Mouse (Mus musculus): ENCODE measurements around the gene Plxna4. TPM values are rescaled to one million over a fixed set of nuclear protein-coding genes. Genes with fewer than 3 reads are reported as not detected.
A peak's percentile ranks its signal among the peaks of the same experiment; 100 is the strongest.

Plxna4 gene
- polyA plus RNA-seq, 1 experiment from 2014 or later, result 9.5 TPM

DNA sequence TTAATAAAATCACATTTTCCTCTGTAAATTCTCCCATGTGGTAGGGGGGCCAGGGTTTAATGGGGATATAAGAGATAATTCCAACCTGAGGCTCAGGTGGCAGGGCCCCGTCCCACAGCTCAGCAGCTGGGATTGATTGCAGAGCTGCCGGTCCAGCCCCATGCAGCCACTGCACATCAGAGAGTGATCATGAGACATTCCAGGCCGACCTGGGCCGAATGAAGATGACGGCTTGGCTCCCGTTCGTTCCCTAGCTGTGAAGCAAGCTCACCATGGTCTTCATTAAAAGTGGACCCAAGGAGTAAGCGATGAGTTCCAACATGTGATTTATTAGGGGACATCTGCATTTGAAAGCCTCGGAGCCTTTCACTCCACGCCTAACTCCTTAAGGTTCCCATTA, 206.5 kb downstream of the Plxna4 start:
- Histone ChIP-seq H3K9ac (no peak overlapping the region), H3K4me1 (replicated peaks) (peaks cover 52% of the 10 kb centered on the region), H3K27me3 (replicated peaks) (no peaks in the 10 kb centered on the region), H3K4me2 (no peak overlapping the region), H3K9me3 (replicated peaks) (no peaks in the 10 kb centered on the region), H3K4me3 (no peak overlapping the region), H3K27ac (ENCODE audit: poor library complexity, severe bottlenecking) (no peak overlapping the region), H3K36me3 (no peaks in the 10 kb centered on the region)
- no peak for ATAC-seq (ENCODE audit: insufficient number of reproducible peaks, low FRiP score)
- 47% methylated on average over 10 of the region's 10 CpGs for WGBS

DNA sequence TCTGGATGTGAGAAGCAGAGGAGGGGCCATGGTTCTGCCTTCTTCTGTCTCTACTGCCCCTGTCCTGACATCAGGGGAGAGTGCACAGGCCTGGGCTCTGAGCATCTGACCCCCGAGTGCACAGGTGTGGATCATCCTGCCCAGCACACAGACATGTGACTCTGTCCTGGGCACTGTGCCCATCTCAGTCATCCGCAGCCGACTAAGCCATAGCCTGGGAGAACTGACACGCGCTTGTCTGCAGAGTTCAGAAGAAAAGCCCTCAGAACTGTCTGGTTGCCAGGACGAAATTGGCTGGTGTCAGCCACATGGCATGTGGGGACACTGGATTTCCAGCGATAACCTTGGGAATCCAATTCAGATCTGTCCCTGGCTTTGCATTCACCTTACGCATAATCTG, 210.8 kb downstream of the Plxna4 start:
- Histone ChIP-seq H3K9me3 (replicated peaks) (no peaks in the 10 kb centered on the region), H3K27ac (ENCODE audit: poor library complexity, severe bottlenecking) (no peak overlapping the region), H3K9ac (no peak overlapping the region), H3K36me3 (peaks cover 4% of the 10 kb centered on the region; the same call in 1 of the 2 replicates), H3K4me3 (no peak overlapping the region), H3K27me3 (replicated peaks) (no peaks in the 10 kb centered on the region), H3K4me2 (no peak overlapping the region), H3K4me1 (replicated peaks) (peaks cover 38% of the 10 kb centered on the region)
- ATAC-seq (ENCODE audit: insufficient number of reproducible peaks, low FRiP score), result peak; percentile 66
- 68% methylated on average over 8 of the region's 8 CpGs for whole genome bisulfite sequencing

DNA sequence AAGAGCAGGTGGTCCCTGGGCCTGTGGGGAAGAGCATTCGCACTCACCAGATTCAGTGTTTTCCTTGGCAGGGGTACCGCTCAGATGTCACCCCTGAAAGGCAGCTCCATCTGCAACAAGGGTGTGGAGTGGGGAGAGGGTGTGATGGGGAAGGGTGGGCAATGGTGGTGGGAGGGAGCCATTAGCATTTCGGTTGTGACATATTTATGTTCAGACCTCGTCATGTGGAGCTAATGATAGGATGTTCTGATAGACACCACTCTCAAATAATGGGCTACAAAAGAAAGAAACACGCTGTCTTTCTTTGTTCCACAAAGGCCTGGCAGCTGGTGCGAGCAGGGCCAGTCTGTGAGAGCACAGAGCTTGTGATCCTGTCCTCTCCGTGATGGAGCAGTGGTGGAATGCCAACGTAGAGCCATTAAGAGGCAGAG, 214.0 kb downstream of the Plxna4 start:
- Histone ChIP-seq H3K4me3 (no peak overlapping the region), H3K4me1 (replicated peaks) (peaks cover 40% of the 10 kb centered on the region), H3K4me2 (no peak overlapping the region), H3K27ac (ENCODE audit: poor library complexity, severe bottlenecking) (no peak overlapping the region), H3K27me3 (replicated peaks) (no peaks in the 10 kb centered on the region), H3K9me3 (replicated peaks) (no peaks in the 10 kb centered on the region), H3K9ac (no peak overlapping the region), H3K36me3 (peaks cover 4% of the 10 kb centered on the region; the same call in 1 of the 2 replicates)
- WGBS, result 87% methylated on average over 8 of the region's 8 CpGs
- no peak for ATAC-seq (ENCODE audit: insufficient number of reproducible peaks, low FRiP score)

DNA sequence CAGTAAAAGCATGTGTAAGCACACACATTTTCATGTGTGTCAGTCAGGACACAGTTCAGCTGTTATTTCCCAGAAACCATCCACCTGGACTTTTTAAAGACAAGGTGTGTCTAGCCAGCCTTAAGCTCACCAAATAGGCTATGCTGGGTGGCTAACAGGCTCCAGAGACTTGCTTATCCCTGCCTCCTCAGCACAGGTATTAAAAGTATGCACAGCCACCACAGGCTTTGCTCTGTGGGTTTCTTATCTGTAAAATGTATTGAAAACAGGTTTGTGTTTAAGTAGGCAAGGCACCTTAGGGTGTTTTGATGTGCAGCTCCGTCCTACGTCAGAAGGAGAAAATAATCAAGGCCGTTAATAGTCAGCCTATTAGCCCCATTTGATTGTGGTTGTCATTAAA, 218.9 kb downstream of the Plxna4 start:
- Histone ChIP-seq H3K4me2 (no peak overlapping the region), H3K9me3 (replicated peaks) (no peaks in the 10 kb centered on the region), H3K4me1 (replicated peaks) (peaks cover 34% of the 10 kb centered on the region), H3K9ac (no peak overlapping the region), H3K4me3 (no peak overlapping the region), H3K27me3 (replicated peaks) (no peaks in the 10 kb centered on the region), H3K36me3 (peaks cover 4% of the 10 kb centered on the region; the same call in 1 of the 2 replicates), H3K27ac (ENCODE audit: poor library complexity, severe bottlenecking) (no peak overlapping the region)
- WGBS, result 71% methylated on average over 3 of the region's 3 CpGs
- ATAC-seq (ENCODE audit: insufficient number of reproducible peaks, low FRiP score), result no peak

DNA sequence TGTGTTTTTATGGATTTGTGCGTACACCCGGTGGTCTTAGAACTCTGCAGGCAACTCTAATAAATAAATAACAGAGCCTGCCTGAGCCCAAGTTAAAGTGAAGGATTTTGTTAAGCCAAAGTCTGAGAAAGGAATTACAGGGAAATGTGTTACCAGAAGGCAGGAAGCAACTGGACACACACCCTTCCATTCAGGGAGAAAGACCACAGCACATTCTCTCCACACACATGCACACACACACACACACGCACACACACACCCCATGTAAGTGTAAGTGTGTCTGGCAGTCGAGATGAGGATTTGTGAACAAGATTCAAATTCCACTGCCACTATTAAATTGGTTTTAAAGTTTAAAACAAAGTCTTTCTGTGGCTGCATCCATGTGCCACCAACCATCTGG, 219.6 kb downstream of the Plxna4 start:
- H3K27me3 ChIP-seq (replicated peaks), result no peaks in the 10 kb centered on the region
- H3K4me1 ChIP-seq (replicated peaks), result peaks cover 39% of the 10 kb centered on the region
- H3K27ac ChIP-seq (ENCODE audit: poor library complexity, severe bottlenecking), result no peak overlapping the region
- no peak overlapping the region for H3K4me3 ChIP-seq
- no peak overlapping the region for H3K9ac ChIP-seq
- no peak for ATAC-seq (ENCODE audit: insufficient number of reproducible peaks, low FRiP score)
- H3K9me3 ChIP-seq (replicated peaks), result no peaks in the 10 kb centered on the region
- H3K4me2 ChIP-seq, result no peak overlapping the region
- no peaks in the 10 kb centered on the region; the same call in 1 of the 2 replicates for H3K36me3 ChIP-seq
- WGBS, result 72% methylated on average over 4 of the region's 4 CpGs

DNA sequence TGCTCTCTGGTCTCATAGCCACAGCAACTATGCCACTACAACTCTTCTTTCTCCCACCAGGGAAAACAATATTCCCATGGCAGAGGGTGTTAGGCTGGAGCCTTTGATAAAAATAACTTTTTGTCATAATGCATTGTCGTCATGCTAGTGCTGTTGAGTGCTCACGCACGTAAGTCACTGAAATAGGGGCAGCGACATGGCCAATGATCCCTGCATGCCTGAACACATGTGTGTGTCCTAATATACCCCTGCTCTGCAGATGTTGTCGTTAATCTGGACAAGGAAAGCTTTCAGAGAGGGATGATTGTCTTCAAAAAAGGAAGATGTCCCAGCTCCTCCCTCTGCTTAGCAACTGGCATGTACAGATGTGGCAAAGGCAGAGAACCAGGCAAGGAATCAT, 223.1 kb downstream of the Plxna4 start:
- WGBS, result 74% methylated on average over 5 of the region's 5 CpGs
- Histone ChIP-seq H3K27me3 (replicated peaks) (no peaks in the 10 kb centered on the region), H3K4me2 (no peak overlapping the region), H3K9ac (no peak overlapping the region), H3K4me3 (no peak overlapping the region), H3K9me3 (replicated peaks) (no peaks in the 10 kb centered on the region), H3K27ac (ENCODE audit: poor library complexity, severe bottlenecking) (no peak overlapping the region), H3K36me3 (no peaks in the 10 kb centered on the region), H3K4me1 (replicated peaks) (peaks cover 47% of the 10 kb centered on the region)
- no peak for ATAC-seq (ENCODE audit: insufficient number of reproducible peaks, low FRiP score)

DNA sequence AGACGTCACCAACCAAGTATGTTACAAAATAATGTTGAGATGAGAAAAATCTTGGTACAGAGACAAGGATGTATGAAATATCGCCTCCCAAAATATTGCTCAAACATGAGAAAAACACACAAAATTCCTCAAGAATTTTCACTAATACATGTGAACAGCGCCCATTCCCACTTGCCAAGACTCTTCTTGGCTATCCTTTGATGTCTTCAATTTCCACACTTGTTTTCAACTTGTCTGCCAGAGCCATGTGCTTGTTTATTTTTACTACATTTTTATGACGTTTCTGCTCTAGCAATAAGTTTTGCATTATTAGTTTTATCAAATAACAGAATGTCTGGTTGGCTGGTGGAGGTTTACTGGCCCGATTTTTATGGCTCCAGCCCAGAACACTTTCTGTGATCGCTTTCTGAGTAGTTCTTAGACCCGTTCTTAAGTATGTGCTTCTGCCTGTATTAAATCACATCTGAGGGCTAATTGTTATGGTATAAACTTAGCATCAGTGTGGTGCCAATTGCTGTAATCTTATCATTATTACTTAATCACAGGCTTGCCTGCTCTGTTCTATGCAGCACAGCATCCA, 224.4 kb downstream of the Plxna4 start:
- Histone ChIP-seq H3K27ac (ENCODE audit: poor library complexity, severe bottlenecking) (no peak overlapping the region), H3K9me3 (replicated peaks) (no peaks in the 10 kb centered on the region), H3K4me3 (no peak overlapping the region), H3K9ac (no peak overlapping the region), H3K4me1 (replicated peaks) (peaks cover 47% of the 10 kb centered on the region), H3K36me3 (no peaks in the 10 kb centered on the region), H3K4me2 (no peak overlapping the region), H3K27me3 (replicated peaks) (no peaks in the 10 kb centered on the region)
- WGBS, result 81% methylated on average over 7 of the region's 7 CpGs
- ATAC-seq (ENCODE audit: insufficient number of reproducible peaks, low FRiP score), result no peak

DNA sequence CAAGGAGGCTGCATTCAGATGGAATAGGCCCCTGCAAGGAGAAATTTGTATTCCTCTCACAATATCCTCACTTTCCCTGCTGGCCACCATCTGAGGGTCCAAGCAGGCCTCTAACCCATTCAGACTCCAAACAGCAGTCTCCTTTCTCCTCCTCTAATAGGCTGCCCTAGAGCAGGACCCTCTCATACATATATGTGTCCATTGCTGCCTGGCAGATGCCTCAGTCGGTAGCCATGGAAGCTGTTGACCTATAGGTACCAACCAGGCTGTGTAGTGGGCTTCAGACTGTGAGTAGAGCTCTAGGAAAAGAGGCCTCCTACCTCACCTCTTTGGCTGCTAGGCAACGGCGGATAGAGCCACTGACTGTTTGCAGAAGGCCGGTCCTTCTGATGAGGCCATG, 225.6 kb downstream of the Plxna4 start:
- no peak overlapping the region for H3K4me3 ChIP-seq
- peaks cover 38% of the 10 kb centered on the region for H3K4me1 ChIP-seq (replicated peaks)
- no peaks in the 10 kb centered on the region for H3K27me3 ChIP-seq (replicated peaks)
- 82% methylated on average over 4 of the region's 4 CpGs for WGBS
- H3K27ac ChIP-seq (ENCODE audit: poor library complexity, severe bottlenecking), result no peak overlapping the region
- no peaks in the 10 kb centered on the region for H3K9me3 ChIP-seq (replicated peaks)
- H3K4me2 ChIP-seq, result no peak overlapping the region
- ATAC-seq (ENCODE audit: insufficient number of reproducible peaks, low FRiP score), result no peak
- H3K36me3 ChIP-seq, result no peaks in the 10 kb centered on the region
- H3K9ac ChIP-seq, result no peak overlapping the region

DNA sequence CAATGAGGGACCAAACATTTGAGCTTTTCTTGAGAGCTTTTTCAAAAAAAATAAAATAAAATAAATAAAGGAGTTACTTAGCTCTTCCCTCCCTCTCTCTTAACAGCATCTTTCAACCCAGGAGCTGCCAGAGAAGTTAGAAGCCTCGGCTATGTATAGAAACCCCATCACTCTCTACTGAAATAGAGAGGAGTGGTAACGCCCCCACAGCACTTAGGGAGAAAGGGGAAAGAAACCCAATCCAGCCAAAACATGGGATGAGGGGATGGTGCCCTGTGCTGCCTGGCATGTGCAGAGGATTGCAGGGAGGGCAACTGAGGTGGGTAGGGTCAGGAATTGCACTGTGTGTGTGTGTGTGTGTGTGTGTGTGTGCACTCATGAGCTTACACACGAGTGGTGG, 228.3 kb downstream of the Plxna4 start:
- H3K36me3 ChIP-seq, result no peaks in the 10 kb centered on the region
- H3K27ac ChIP-seq (ENCODE audit: poor library complexity, severe bottlenecking), result no peak overlapping the region
- peaks cover 45% of the 10 kb centered on the region for H3K4me1 ChIP-seq (replicated peaks)
- no peak overlapping the region for H3K9ac ChIP-seq
- no peak overlapping the region for H3K4me3 ChIP-seq
- WGBS, result 31% methylated on average over 3 of the region's 3 CpGs
- H3K9me3 ChIP-seq (replicated peaks), result no peaks in the 10 kb centered on the region
- H3K27me3 ChIP-seq (replicated peaks), result no peaks in the 10 kb centered on the region
- no peak for ATAC-seq (ENCODE audit: insufficient number of reproducible peaks, low FRiP score)
- no peak overlapping the region for H3K4me2 ChIP-seq

DNA sequence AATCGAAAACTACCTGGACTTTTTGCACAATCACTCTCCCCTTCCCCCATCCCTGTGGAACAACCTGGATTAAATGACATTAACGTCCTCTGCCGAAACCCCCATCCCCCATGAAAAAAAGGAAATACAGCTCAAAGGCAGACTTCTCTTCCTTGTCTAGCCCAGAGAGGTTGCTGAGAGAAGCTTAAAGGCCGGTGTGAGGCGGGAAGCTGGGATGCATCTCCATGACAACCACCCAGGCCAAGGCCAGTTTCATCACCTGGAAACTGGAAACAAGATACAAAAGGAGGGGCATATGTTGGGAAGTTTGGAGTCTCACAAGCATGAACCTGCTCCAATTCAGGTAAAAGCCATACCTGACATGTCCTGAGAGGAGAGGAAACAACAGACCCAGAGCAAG, 230.5 kb downstream of the Plxna4 start:
- H3K9me3 ChIP-seq (replicated peaks), result no peaks in the 10 kb centered on the region
- no peak overlapping the region for H3K4me3 ChIP-seq
- H3K4me1 ChIP-seq (replicated peaks), result peaks cover 42% of the 10 kb centered on the region
- no peak for ATAC-seq (ENCODE audit: insufficient number of reproducible peaks, low FRiP score)
- H3K4me2 ChIP-seq, result no peak overlapping the region
- WGBS, result 74% methylated on average over 5 of the region's 5 CpGs
- no peaks in the 10 kb centered on the region for H3K27me3 ChIP-seq (replicated peaks)
- no peak overlapping the region for H3K27ac ChIP-seq (ENCODE audit: poor library complexity, severe bottlenecking)
- no peaks in the 10 kb centered on the region for H3K36me3 ChIP-seq
- no peak overlapping the region for H3K9ac ChIP-seq

DNA sequence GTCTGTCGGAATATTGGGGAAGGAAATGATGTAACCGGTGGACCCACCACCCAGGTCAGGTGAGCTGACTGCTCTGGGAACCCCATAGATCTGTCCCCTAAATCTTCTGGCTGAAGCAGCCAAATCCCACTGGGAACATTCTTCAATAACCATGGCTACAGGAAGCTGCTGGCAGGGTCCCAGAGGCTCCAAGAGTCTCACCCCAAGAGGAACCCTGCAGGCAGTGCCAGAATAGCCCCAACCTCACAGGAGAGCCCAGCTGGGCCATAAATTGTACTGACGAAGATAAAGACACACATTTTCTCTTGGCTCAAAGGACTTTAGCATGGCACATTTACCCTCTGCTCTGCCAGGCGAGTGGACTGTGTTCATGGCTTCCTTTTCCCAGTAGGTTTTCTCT, 232.4 kb downstream of the Plxna4 start:
- 72% methylated on average over 4 of the region's 4 CpGs for WGBS
- Histone ChIP-seq H3K36me3 (no peaks in the 10 kb centered on the region), H3K4me2 (no peak overlapping the region), H3K9me3 (replicated peaks) (no peaks in the 10 kb centered on the region), H3K27ac (ENCODE audit: poor library complexity, severe bottlenecking) (no peak overlapping the region), H3K4me3 (no peak overlapping the region), H3K4me1 (replicated peaks) (peaks cover 40% of the 10 kb centered on the region), H3K9ac (no peak overlapping the region), H3K27me3 (replicated peaks) (no peaks in the 10 kb centered on the region)
- ATAC-seq (ENCODE audit: insufficient number of reproducible peaks, low FRiP score), result no peak

DNA sequence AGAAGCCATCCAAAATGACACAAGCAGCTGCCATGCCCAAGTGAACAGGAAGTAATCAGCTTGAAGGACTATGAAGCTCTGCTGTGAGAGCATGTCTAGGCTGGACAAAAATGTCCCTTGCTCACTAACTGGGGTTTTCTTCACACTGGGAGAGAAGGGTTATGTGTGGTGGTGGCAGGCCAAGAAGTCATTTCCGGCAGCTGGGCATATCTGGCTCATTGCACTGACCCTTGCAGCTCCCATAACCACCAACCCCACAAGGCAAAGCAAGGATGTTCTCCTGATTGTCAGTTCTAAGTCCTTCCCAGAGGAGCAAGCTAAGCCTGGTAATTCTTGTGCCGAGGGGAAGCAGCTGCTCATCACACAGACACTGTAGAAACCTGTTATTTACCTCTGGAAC, 239.0 kb downstream of the Plxna4 start:
- Histone ChIP-seq H3K27ac (ENCODE audit: poor library complexity, severe bottlenecking) (no peak overlapping the region), H3K4me1 (replicated peaks) (peaks cover 57% of the 10 kb centered on the region), H3K4me3 (no peak overlapping the region), H3K9ac (no peak overlapping the region), H3K9me3 (replicated peaks) (no peaks in the 10 kb centered on the region), H3K4me2 (no peak overlapping the region), H3K27me3 (replicated peaks) (no peaks in the 10 kb centered on the region), H3K36me3 (no peaks in the 10 kb centered on the region)
- WGBS, result 75% methylated on average over 2 of the region's 2 CpGs
- ATAC-seq (ENCODE audit: insufficient number of reproducible peaks, low FRiP score), result no peak
